Mouse (Mus musculus) lung, adult 18-20 months (tissue): ENCODE results near the gene Eif3k.

Source experiments
- DNase-seq, 2 experiments: peaks; one replicate each; pipeline ENCODE4 v3.0.0; 2022; ENCODE audit warnings: mixed read lengths in 2 of 2

Gene Eif3k

DNA sequence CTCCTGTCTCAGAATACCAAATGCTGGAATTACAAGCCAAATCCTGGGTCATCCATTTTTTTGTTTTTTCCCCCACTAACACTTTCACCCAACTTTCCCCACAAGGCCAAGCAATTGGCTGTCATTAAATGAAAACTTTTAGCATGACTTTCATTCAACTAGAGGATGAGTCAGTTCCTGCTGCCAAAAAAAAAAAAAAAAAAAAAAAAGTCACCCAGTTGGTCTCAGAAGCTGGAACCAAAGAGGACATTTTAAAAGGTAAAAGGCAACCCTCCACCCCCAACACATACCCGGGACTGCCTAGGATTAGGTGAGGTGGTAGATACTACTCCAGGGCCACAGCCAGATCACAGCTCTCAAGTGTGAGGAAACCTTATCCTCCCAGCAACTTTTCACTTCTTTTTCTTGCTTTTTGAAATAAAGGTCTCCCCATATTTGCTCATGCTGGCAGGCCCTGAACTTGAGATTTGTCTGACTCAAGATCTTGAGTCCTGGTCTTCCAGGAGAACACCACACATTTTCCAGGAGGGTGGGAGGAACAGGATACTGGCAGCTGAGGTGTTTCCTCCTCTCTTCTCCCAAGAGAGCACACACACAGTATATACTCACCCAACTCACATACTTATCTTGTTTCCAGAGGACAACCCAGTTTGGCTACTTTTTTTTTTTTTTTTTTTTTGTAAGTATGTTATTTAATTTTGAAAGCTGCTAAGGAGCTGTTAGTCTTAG is 23.5 kb downstream of the Eif3k start:
- DNase-seq, result peak in 1 of 2 experiments; percentile 29

DNA sequence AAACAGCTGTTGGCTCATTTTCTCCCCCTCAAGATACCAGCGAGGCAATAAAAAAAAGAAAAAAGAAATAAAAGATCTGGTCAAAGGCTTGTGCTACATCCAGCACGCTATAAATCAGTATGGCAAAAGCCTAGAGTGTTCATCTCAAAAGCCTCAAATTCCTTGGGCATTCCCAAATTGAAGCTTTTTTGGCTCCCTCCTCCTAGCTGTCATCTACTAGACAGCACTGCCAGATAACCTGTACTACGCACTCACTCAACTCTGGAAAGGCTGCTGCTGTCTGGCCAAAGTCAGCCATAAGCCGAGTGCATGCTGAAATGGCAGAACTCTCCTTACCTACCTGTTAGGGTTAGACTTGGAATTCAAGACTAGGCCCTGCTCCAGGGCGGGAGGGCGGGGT is 24.4 kb downstream of the Eif3k start:
- DNase-seq, result no peak

DNA sequence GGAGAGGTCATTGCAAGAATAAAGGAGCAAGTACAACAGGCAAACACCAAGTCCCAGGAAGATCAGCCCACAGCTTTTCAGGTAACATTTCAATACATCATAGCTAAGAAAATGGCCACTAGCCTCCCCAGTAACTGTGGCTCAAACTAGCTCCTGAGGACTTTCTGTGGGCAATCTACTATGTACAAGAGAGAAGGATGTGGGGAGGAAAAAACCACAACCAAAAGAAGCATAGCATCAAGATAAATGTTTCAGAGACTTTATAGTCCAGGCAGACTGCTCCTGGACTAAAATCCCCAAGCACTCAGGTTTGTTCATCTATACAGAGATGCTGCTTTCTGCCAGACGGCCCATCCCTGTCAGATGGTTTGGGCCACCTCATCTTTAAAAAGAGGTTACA is 25.4 kb downstream of the Eif3k start:
- no peak for DNase-seq

- no peak for DNase-seq
Measured at GRCm38 (mm10) chr7:28955295-28955897, 26.3 kb downstream of the Eif3k start.

DNA sequence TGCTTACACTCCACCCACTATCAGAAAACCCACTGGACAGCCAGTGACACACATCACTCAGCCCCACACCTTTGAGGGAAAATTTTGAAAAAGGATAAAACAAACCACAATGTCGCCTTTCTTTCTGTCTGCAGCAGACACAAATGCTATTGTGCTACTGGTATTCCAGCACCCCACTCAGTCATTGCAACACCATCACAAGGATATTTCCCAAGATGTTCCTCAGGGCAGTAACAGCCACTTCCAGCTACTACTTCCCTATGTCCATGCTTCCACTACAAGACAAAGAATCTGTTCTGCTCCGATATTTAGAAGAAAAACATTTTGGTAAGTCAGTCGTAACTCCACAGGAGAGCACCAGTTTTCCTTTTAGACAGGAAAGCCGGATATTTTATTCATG is 26.9 kb downstream of the Eif3k start:
- peak in 1 of 2 experiments; percentile 68 for DNase-seq

GRCm38 (mm10) chr7:28953476-28954376 is 27.9 kb downstream of the Eif3k start:
- DNase-seq, result no peak

GRCm38 (mm10) chr7:28952786-28953185 is 28.9 kb downstream of the Eif3k start:
- DNase-seq, result peak; percentile 59 to 86

- DNase-seq, result no peak
Measured at GRCm38 (mm10) chr7:28951764-28952163, 29.9 kb downstream of the Eif3k start.

GRCm38 (mm10) chr7:28950346-28951037 is 31.2 kb downstream of the Eif3k start:
- no peak for DNase-seq

- DNase-seq, result no peak
Measured at GRCm38 (mm10) chr7:28949298-28949697, 32.4 kb downstream of the Eif3k start.

- no peak for DNase-seq
Measured at GRCm38 (mm10) chr7:28948746-28949145, 32.9 kb downstream of the Eif3k start.

DNA sequence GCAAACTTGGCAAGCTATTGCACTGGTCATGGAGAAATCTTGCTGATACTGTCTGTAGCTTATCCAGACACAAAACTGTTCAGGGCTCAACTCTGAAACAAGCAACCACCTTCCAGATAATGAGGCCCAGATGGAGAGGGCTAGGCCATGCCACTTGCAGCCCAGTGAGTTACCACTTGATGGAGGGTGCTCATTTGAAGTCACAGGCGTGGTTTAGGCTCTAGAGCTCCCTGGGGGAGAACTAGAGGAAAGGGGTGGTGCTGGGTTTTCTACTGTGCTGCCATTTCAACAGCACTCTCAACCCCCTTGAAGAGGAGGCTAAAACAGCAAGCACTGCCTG is 35.4 kb downstream of the Eif3k start:
- no peak for DNase-seq

GRCm38 (mm10) chr7:28945416-28946270 is 36.0 kb downstream of the Eif3k start:
- DNase-seq, result peak in 1 of 2 experiments; percentile 59

DNA sequence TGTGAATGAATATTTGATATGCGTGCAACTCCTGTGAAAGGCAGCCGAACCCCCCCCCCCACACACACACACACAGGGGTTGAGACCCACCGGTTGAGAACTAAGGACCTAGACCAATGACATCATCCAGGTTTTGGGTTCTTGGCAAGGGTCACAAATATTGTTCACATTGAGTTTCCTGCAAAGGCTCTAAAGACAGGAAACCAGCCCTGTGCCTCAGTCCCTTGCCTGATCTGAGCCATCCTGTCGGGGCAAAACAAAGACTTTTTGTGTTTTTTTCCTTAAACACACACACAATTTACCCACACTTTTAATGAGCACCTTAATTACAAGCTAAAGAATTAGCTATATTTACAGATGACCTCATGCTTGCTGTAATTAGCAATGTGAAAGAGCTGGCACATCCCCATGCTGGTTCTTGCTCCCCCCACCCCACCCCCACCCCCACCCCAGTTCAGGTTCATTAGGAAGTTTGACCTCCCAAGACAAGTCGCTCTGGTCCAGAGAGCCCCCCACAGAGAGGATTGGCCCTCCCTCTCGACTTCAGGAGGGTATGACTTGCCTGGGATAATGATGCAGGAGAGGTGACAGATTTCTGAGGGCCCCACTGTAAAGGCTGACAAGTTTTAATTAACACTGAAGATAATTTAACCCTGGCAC is 36.8 kb downstream of the Eif3k start:
- DNase-seq, result no peak

- DNase-seq, result no peak
Measured at GRCm38 (mm10) chr7:28943451-28944180, 38.0 kb downstream of the Eif3k start.

- no peak for DNase-seq
Measured at GRCm38 (mm10) chr7:28941542-28941941, 40.1 kb downstream of the Eif3k start.

GRCm38 (mm10) chr7:28941129-28941528 is 40.5 kb downstream of the Eif3k start:
- no peak for DNase-seq

GRCm38 (mm10) chr7:28939418-28940183 is 42.1 kb downstream of the Eif3k start:
- no peak for DNase-seq

- DNase-seq, result no peak
Measured at GRCm38 (mm10) chr7:28938654-28939053, 43.0 kb downstream of the Eif3k start.

- peak; percentile 55 to 72 for DNase-seq
Measured at GRCm38 (mm10) chr7:28936787-28937186, 44.9 kb downstream of the Eif3k start.
